Mouse (Mus musculus) liver, postnatal 0 days (tissue): ENCODE data around the gene Hpse2. TPM values are rescaled to one million over a fixed set of nuclear protein-coding genes. Genes with fewer than 3 reads are reported as not detected.

Experiments
- ATAC-seq: fragments of 200-750 bp; cut with Nextera tagmentation; 2 replicates; pipeline ENCODE4 v1.8.0; 2017; ENCODE audit warnings: mild to moderate bottlenecking, moderate library complexity
- DNase-seq: peaks from one replicate; pipeline ENCODE4 v3.0.0-alpha.2; 2016
- H3K27ac ChIP-seq: fragments of 300-500 bp; sonication (generic); 2 replicates; pipeline ENCODE4 v1.5.1; 2014; ENCODE audit warnings: antibody characterized with exemption, moderate library complexity, mild to moderate bottlenecking, low read depth
- H3K27me3 ChIP-seq: fragments of 300-500 bp; sonication (generic); 2 replicates; pipeline ENCODE4 v1.6.1; 2014; ENCODE audit warnings: low read length, control low read depth, mixed read lengths; ENCODE audit not compliant: insufficient read depth
- H3K36me3 ChIP-seq: fragments of 300-500 bp; sonication (generic); replicated peaks from 2 replicates; pipeline ENCODE4 v1.6.1; 2014; ENCODE audit warnings: mild to moderate bottlenecking, control low read depth, low read length, moderate library complexity, mixed read lengths; ENCODE audit not compliant: insufficient read depth
- H3K4me1 ChIP-seq: fragments of 300-500 bp; sonication (generic); 2 replicates; pipeline ENCODE4 v1.6.1; 2014; ENCODE audit warnings: antibody characterized with exemption, mild to moderate bottlenecking, control low read depth; ENCODE audit not compliant: insufficient read depth
- H3K4me2 ChIP-seq: fragments of 300-500 bp; sonication (generic); 2 replicates; pipeline ENCODE4 v1.6.1; 2014; ENCODE audit warnings: low read depth, mild to moderate bottlenecking, low read length, moderate library complexity, mixed read lengths
- H3K4me3 ChIP-seq: fragments of 300-500 bp; sonication (generic); 2 replicates; pipeline ENCODE4 v1.5.1; 2014; ENCODE audit warnings: low read depth, low read length
- H3K9ac ChIP-seq: fragments of 300-500 bp; sonication (generic); replicated peaks from 2 replicates; pipeline ENCODE4 v1.6.1; 2014; ENCODE audit warnings: mild to moderate bottlenecking, moderate library complexity
- H3K9me3 ChIP-seq: fragments of 300-500 bp; sonication (generic); 2 replicates; pipeline ENCODE4 v1.6.1; 2016; ENCODE audit warnings: mild to moderate bottlenecking, control low read depth, low read length, mixed read lengths
- CTCF ChIP-seq: sonication (generic); IDR thresholded peaks from 2 replicates; pipeline ENCODE4 v1.5.1; 2016; ENCODE audit warnings: antibody characterized with exemption, low read depth
- EP300 ChIP-seq: IDR thresholded peaks from 2 replicates; pipeline ENCODE4 v1.6.1; 2016; ENCODE audit warnings: antibody characterized with exemption, low read depth, mild to moderate bottlenecking
- WGBS: fragments of 180-500 bp; shearing (Covaris S2); extraction: QIAGEN DNeasy Blood & Tissue Kit; methylation state at CpG from one replicate; pipeline ENCODE4 v1.1.7; 2014; ENCODE audit not compliant: insufficient replicate concordance; 5-methylcytosine and 5-hydroxymethylcytosine counted together
- polyA plus RNA-seq: library from polyadenylated mRNA; unstranded; fragments of >200 nt; fragmentation: Nextera tagmentation; extraction: Ambion mirVana; gene quantifications from 2 replicates; pipeline ENCODE4 v1.2.1, GENCODE M21; 2015

Gene Hpse2
- polyA plus RNA-seq, 1 experiment from 2014 or later = 0.12 TPM

DNA sequence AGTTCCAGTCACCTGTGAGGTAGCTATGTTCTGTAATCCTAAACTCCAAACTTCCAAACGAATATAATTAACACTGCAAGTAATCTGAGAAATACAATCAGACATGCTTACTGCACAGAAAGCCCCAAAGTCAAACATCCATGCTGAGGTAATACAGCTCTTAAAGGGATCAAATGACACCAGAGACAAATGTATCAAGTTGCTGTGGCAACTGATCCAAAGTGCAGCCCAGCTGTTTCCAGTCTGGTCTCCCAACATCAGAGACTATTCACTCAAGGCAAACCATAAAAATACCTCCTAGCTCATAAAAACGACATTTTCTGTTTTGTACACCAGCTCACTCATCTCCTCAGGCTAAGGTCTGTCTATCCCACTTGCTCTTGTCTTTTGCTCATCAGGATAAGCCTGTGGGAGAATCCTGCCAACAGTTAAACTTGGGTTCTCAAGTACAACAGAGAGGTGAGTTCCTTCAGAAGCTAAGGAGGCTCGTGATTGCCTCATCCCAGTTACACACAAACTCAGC, 440.0 kb downstream of the Hpse2 start:
- DNase-seq = no peak
- no peaks in the 10 kb centered on the region for H3K4me1 ChIP-seq
- 46% methylated on average over 3 of the region's 3 CpGs for WGBS

DNA sequence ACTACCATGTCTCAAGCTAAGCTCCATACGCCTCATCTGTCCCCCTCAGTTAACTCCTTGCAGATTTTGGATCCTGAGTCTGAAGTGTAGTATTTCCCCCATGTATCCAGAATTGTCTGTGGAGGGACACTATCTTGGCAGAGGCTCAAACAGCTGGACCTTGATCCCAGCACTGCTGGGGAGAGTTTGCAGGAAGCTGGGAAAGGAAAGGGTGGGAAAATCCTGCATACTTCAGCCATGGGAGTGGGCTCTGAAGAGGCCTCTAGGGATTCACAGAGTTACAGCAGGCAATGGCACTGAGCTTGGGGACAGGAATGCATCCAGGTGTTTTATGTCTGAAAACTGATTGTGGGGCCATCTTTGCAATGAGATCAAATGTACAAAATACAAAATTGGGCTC, 450.6 kb downstream of the Hpse2 start:
- Histone ChIP-seq H3K9me3 (peaks cover 3% of the 10 kb centered on the region; the same call in 1 of the 2 replicates), H3K4me1 (no peaks in the 10 kb centered on the region), H3K27me3 (no peaks in the 10 kb centered on the region), H3K36me3 (no peaks in the 10 kb centered on the region), H3K27ac (no peak overlapping the region), H3K4me2 (no peak overlapping the region), H3K4me3 (no peak overlapping the region), H3K9ac (no peak overlapping the region)
- DNase-seq (no peak), ATAC-seq (no peak)
- WGBS = 77% methylated on average over 1 of the region's 1 CpGs
- no peak for TF ChIP-seq CTCF
- no peak for TF ChIP-seq EP300

More for the DNA sequence above, 440.0 kb downstream of the Hpse2 start:
- no peak for ATAC-seq
- H3K4me3 ChIP-seq = no peak overlapping the region
- H3K27ac ChIP-seq = no peak overlapping the region
- H3K36me3 ChIP-seq = no peaks in the 10 kb centered on the region
- H3K9ac ChIP-seq = no peak overlapping the region
- H3K4me2 ChIP-seq = no peak overlapping the region
- H3K9me3 ChIP-seq = peaks cover 3% of the 10 kb centered on the region
- no peak for TF ChIP-seq CTCF
- no peak for TF ChIP-seq EP300
- H3K27me3 ChIP-seq = no peaks in the 10 kb centered on the region

DNA sequence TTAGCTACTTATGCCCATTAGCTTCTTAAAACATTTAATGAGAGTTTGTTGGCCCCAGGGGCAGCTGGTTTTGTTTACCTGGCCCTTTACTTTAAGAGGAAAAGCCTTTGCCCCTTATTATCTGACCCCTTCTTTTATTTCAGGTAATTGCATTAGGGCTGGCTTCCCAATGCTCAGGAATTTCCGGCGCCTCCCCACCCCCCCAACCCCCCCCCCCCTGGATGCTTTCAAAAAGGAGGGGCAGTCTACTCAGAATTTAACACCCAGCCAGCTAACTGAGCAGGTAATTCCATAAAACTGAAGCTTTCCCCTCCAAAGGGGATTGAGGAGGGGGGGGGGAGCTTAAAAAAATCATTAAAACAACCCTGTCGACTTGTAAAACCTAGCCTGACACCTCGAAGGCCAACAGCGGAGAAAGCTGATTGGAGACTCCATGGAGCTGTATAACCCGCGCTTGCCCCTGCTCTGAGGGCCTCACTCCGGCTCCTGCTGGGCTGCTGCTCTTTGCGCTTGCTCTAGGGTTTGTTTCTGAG, 451.4 kb downstream of the Hpse2 start:
- no peak overlapping the region for H3K4me2 ChIP-seq
- H3K27ac ChIP-seq = no peak overlapping the region
- H3K9me3 ChIP-seq = no peaks in the 10 kb centered on the region
- H3K27me3 ChIP-seq = no peaks in the 10 kb centered on the region
- no peaks in the 10 kb centered on the region for H3K4me1 ChIP-seq
- WGBS = 33% methylated on average over 9 of the region's 9 CpGs
- DNase-seq (no peak), ATAC-seq (no peak)
- H3K9ac ChIP-seq = no peak overlapping the region
- no peaks in the 10 kb centered on the region for H3K36me3 ChIP-seq
- no peak overlapping the region for H3K4me3 ChIP-seq
- TF ChIP-seq EP300 = no peak
- TF ChIP-seq CTCF = no peak

DNA sequence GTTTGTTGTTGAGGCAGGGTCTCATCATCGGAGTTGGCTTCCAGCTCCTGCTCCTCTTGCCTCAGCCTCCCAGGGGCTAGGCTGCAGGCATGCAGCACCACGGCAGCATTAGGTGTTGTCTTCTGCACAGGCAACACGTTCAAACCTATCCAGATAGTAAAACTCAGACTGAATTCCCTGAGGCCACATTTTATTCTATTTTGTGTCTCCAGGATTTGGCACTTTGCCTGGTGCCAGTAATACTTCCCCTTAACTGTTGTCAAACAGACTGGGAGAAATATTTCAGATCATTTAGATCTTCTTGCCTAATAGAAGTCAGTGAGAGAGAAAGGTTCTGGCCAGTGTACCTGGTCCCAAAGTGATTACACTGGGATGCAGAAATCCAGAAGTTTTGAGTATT, 458.5 kb downstream of the Hpse2 start:
- DNase-seq (no peak), ATAC-seq (no peak)
- Histone ChIP-seq H3K36me3 (no peaks in the 10 kb centered on the region), H3K9me3 (no peaks in the 10 kb centered on the region), H3K4me1 (no peaks in the 10 kb centered on the region), H3K9ac (no peak overlapping the region), H3K4me3 (no peak overlapping the region), H3K27me3 (no peaks in the 10 kb centered on the region), H3K4me2 (no peak overlapping the region), H3K27ac (no peak overlapping the region)
- WGBS = 62% methylated on average over 3 of the region's 3 CpGs
- no peak for TF ChIP-seq EP300
- no peak for TF ChIP-seq CTCF

DNA sequence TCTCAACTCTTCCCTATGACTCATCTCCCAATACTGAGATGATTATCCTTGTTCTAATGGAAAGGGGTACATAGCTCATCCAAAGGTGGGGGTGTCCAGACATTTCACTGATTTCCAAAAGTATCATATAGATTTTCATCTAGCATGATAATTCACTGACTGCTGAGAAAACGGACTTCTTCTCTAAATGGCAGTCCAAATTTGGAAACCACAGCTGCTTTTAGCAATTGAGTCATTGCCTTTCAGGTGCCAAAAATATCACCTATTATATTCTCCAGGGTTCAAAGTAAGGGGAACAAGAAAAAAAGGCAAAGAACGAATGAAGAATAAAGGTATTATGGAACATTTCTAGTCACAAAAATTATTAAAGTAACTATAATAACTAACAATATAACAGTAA, 459.9 kb downstream of the Hpse2 start:
- H3K27ac ChIP-seq = no peak overlapping the region
- no peaks in the 10 kb centered on the region for H3K4me1 ChIP-seq
- H3K4me3 ChIP-seq = no peak overlapping the region
- ATAC-seq = no peak
- H3K27me3 ChIP-seq = no peaks in the 10 kb centered on the region
- TF ChIP-seq EP300 (no peak), CTCF (no peak)
- no peak for DNase-seq
- no peaks in the 10 kb centered on the region for H3K9me3 ChIP-seq
- WGBS = 57% methylated on average over 2 of the region's 2 CpGs
- H3K4me2 ChIP-seq = no peak overlapping the region
- H3K36me3 ChIP-seq = no peaks in the 10 kb centered on the region
- H3K9ac ChIP-seq = no peak overlapping the region

DNA sequence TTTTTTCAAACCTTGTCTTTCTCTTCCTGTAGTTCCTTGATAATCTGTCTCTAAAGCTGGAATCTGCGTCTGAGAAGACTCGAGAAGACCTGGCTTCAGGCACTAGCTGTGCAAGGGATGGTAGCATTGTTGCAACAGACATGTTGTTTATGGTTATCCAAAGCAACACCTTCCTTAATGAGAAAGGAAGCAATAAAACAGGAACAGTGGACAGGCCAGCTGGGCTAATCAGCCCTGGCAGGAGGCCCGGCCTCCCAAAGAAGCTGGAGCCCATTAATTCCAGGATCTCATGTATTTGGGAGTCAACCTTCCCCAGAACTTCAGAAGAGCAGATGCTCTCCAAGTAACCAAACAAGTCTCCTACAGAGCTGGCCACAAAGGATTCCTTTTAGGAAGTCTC, 465.5 kb downstream of the Hpse2 start:
- no peak overlapping the region for H3K9ac ChIP-seq
- no peaks in the 10 kb centered on the region for H3K36me3 ChIP-seq
- no peaks in the 10 kb centered on the region for H3K27me3 ChIP-seq
- 50% methylated on average over 3 of the region's 3 CpGs for WGBS
- H3K4me3 ChIP-seq = no peak overlapping the region
- no peaks in the 10 kb centered on the region for H3K9me3 ChIP-seq
- no peak for ATAC-seq
- no peak for DNase-seq
- TF ChIP-seq EP300 = no peak
- TF ChIP-seq CTCF = no peak
- no peak overlapping the region for H3K4me2 ChIP-seq
- no peaks in the 10 kb centered on the region for H3K4me1 ChIP-seq
- no peak overlapping the region for H3K27ac ChIP-seq
